Mouse (Mus musculus): Measurements from ENCODE around the gene Rnf212b. TPM values are rescaled to one million over a fixed set of nuclear protein-coding genes. Genes with fewer than 3 reads are reported as not detected.

The Rnf212b gene
- polyA plus RNA-seq, 1 experiment from 2014 or later, result not detected

DNA sequence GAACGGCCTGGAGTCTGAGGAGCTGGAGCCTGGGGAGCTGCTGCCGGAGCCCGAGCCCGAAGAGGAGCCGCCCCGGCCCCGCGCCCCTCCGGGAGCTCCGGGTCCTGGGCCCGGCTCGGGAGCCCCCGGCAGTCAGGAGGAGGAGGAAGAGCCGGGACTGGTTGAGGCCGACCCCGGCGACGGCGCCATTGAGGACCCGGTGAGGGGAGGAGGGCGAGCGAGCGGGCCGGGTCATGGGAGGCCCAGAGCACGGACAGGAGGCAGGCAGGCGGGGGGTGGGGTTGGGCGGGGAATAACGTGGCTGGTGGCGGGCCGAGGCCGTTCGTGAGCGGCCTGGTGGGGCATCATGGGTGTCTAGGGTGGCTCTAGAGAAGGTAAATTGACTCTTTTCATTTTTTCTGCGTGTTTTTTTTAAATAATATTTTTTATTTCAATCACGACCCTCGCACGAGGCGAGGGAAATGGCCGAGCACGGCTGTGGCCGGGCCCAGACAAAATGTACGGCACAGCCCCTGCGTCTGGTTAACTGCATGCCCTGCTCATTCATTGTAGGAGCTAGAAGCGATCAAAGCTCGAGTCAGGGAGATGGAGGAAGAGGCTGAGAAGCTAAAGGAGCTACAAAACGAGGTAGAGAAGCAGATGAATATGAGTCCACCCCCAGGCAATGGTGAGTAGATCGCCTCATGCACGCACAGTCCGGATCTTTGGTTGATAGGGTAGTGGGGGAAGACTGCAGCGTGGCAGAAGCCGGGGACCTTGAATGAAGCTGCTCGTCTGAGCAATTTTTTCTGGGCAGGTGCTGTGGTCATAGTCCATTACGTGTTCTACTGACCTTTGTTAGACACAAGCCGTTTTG is 80.6 kb downstream of the Rnf212b start:
- Histone ChIP-seq H3K4me3 (ENCODE audit: low read depth, low read length) (peak overlapping the region; percentile 95), H3K4me2 (ENCODE audit: low read length) (peak overlapping the region; percentile 81), H3K9ac (ENCODE audit: low read depth, low read length) (peak overlapping the region; percentile 99), H3K27me3 (ENCODE audit: control insufficient read depth, insufficient read depth, low read depth, low read length) (no peaks in the 10 kb centered on the region), H3K27ac (ENCODE audit: low read length) (peak overlapping the region; percentile 98), H3K9me3 (replicated peaks; ENCODE audit: control insufficient read depth, low read length, poor library complexity, severe bottlenecking) (no peaks in the 10 kb centered on the region), H3K4me1 (ENCODE audit: control insufficient read depth, insufficient read depth, low read length) (peaks cover 17% of the 10 kb centered on the region), H3K36me3 (ENCODE audit: control insufficient read depth, insufficient read depth, low read length) (peaks cover 17% of the 10 kb centered on the region)
- WGBS, result under 1% methylated on average over 47 of the region's 54 CpGs
- peak; percentile 61 for ATAC-seq

DNA sequence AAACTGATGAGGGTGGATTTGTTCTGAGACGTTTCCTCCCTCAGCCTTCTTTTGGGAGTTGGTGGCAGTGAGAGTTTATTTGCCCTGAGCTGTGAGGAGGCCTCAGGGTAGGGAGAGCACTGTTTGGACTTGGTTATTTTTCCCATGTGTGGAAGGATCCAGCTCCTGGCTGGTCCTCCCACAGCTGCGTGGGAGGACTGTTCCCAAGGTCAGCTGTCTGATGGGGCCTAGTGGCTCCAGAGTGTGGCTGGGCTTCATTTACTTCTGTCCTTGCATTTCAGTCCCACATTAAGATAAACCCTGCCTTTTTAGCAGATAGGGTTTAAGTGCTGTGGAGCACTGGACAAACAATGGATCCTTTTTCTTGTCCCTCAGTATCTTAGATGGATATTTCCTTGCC is 83.5 kb downstream of the Rnf212b start:
- H3K9ac ChIP-seq (ENCODE audit: low read depth, low read length), result no peak overlapping the region
- peaks cover 17% of the 10 kb centered on the region for H3K4me1 ChIP-seq (ENCODE audit: control insufficient read depth, insufficient read depth, low read length)
- no peak for ATAC-seq
- H3K36me3 ChIP-seq (ENCODE audit: control insufficient read depth, insufficient read depth, low read length), result peaks cover 17% of the 10 kb centered on the region
- no peak overlapping the region for H3K4me3 ChIP-seq (ENCODE audit: low read depth, low read length)
- H3K9me3 ChIP-seq (replicated peaks; ENCODE audit: control insufficient read depth, low read length, poor library complexity, severe bottlenecking), result no peaks in the 10 kb centered on the region
- no peak overlapping the region for H3K4me2 ChIP-seq (ENCODE audit: low read length)
- no peaks in the 10 kb centered on the region for H3K27me3 ChIP-seq (ENCODE audit: control insufficient read depth, insufficient read depth, low read depth, low read length)
- WGBS, result 68% methylated on average over 2 of the region's 2 CpGs
- no peak overlapping the region for H3K27ac ChIP-seq (ENCODE audit: low read length)

- 0% methylated on average over 3 of the region's 3 CpGs for WGBS
- no peaks in the 10 kb centered on the region for H3K9me3 ChIP-seq (replicated peaks; ENCODE audit: control insufficient read depth, low read length, poor library complexity, severe bottlenecking)
Observed at GRCm38 (mm10) chr14:54900383-54900782, 86.4 kb downstream of the Rnf212b start.

DNA sequence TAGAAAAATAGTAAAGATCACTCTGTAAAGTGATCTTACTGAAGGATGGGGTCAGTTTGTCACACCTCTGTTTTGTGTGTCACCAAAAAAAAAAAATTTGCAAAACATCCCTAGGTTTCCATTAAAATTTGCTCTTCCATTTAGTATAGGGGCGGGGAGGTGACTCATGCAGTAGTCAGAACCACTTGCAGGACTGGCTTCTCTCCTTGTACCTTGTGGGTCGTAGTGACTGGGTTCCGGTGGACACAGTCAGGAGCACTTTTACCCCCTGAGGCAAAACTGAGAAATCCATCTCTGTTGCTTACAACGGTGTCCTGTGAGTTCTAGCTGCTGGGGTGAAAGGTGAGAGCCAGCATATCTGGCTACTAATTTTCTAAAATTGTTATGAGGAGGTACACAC is 89.7 kb downstream of the Rnf212b start:
- H3K4me3 ChIP-seq (ENCODE audit: low read depth, low read length), result no peak overlapping the region
- ATAC-seq, result no peak
- no peaks in the 10 kb centered on the region for H3K4me1 ChIP-seq (ENCODE audit: control insufficient read depth, insufficient read depth, low read length)
- peaks cover 27% of the 10 kb centered on the region for H3K36me3 ChIP-seq (ENCODE audit: control insufficient read depth, insufficient read depth, low read length)
- 93% methylated on average over 4 of the region's 4 CpGs for WGBS
- H3K27ac ChIP-seq (ENCODE audit: low read length), result no peak overlapping the region
- H3K9me3 ChIP-seq (replicated peaks; ENCODE audit: control insufficient read depth, low read length, poor library complexity, severe bottlenecking), result no peaks in the 10 kb centered on the region
- H3K4me2 ChIP-seq (ENCODE audit: low read length), result no peak overlapping the region
- no peak overlapping the region for H3K9ac ChIP-seq (ENCODE audit: low read depth, low read length)
- H3K27me3 ChIP-seq (ENCODE audit: control insufficient read depth, insufficient read depth, low read depth, low read length), result no peaks in the 10 kb centered on the region

More at GRCm38 (mm10) chr14:54900383-54900782, 86.4 kb downstream of the Rnf212b start:
- ATAC-seq, result peak; percentile 43; the same call in 1 of the 2 replicates
- H3K4me1 ChIP-seq (ENCODE audit: control insufficient read depth, insufficient read depth, low read length), result peaks cover 11% of the 10 kb centered on the region
- no peaks in the 10 kb centered on the region for H3K27me3 ChIP-seq (ENCODE audit: control insufficient read depth, insufficient read depth, low read depth, low read length)
- no peak overlapping the region for H3K4me2 ChIP-seq (ENCODE audit: low read length)
- no peak overlapping the region for H3K4me3 ChIP-seq (ENCODE audit: low read depth, low read length)
- H3K9ac ChIP-seq (ENCODE audit: low read depth, low read length), result no peak overlapping the region
- peak overlapping the region; percentile 43; the same call in 1 of the 2 replicates for H3K27ac ChIP-seq (ENCODE audit: low read length)
- peaks cover 23% of the 10 kb centered on the region for H3K36me3 ChIP-seq (ENCODE audit: control insufficient read depth, insufficient read depth, low read length)

Other genes starting within 250 kb of the Rnf212b start
- 4.6 and 5.5 TPM in 2 replicates for gene Ajuba, start 236.6 kb upstream of the Rnf212b start, polyA plus RNA-seq (2015; fragmentation: Nextera tagmentation; extraction: Ambion mirVana)
- gene 4931414P19Rik, start 208.1 kb upstream of the Rnf212b start, polyA plus RNA-seq (2015; fragmentation: Nextera tagmentation; extraction: Ambion mirVana), result 5.2 and 5.6 TPM in 2 replicates
- 412 and 432 TPM in 2 replicates for gene Psmb5, start 196.1 kb upstream of the Rnf212b start, polyA plus RNA-seq (2015; fragmentation: Nextera tagmentation; extraction: Ambion mirVana)
- 0.06 TPM in 1 of 2 replicates, not detected in the other for gene Psmb11, start 192.7 kb upstream of the Rnf212b start, polyA plus RNA-seq (2015; fragmentation: Nextera tagmentation; extraction: Ambion mirVana)
- not detected in 2 replicates for gene Gm17606, start 173.2 kb upstream of the Rnf212b start, polyA plus RNA-seq (2015; fragmentation: Nextera tagmentation; extraction: Ambion mirVana)
- gene Cdh24, start 172.8 kb upstream of the Rnf212b start, polyA plus RNA-seq (2015; fragmentation: Nextera tagmentation; extraction: Ambion mirVana), result 9.6 and 11.2 TPM in 2 replicates
- gene 1700123O20Rik, start 127.9 kb upstream of the Rnf212b start, polyA plus RNA-seq (2015; fragmentation: Nextera tagmentation; extraction: Ambion mirVana), result 58.9 and 63.9 TPM in 2 replicates
- 108 and 123 TPM in 2 replicates for gene Acin1, start 127.2 kb upstream of the Rnf212b start, polyA plus RNA-seq (2015; fragmentation: Nextera tagmentation; extraction: Ambion mirVana)
- 0.15 and 0.29 TPM in 2 replicates for gene Gm29776, start 115.3 kb upstream of the Rnf212b start, polyA plus RNA-seq (2015; fragmentation: Nextera tagmentation; extraction: Ambion mirVana)
- not detected in 2 replicates for gene Cebpe, start 102.0 kb upstream of the Rnf212b start, polyA plus RNA-seq (2015; fragmentation: Nextera tagmentation; extraction: Ambion mirVana)
- 8.8 and 12.0 TPM in 2 replicates for gene Slc7a8, start 32.2 kb upstream of the Rnf212b start, polyA plus RNA-seq (2015; fragmentation: Nextera tagmentation; extraction: Ambion mirVana)
- gene Homez, start 56.8 kb downstream of the Rnf212b start, polyA plus RNA-seq (2015; fragmentation: Nextera tagmentation; extraction: Ambion mirVana), result 13.2 and 14.5 TPM in 2 replicates
- 2.3 and 3.4 TPM in 2 replicates for gene Ppp1r3e, start 63.4 kb downstream of the Rnf212b start, polyA plus RNA-seq (2015; fragmentation: Nextera tagmentation; extraction: Ambion mirVana)
- gene Bcl2l2, start 69.2 kb downstream of the Rnf212b start, polyA plus RNA-seq (2015; fragmentation: Nextera tagmentation; extraction: Ambion mirVana), result 3.9 and 4.1 TPM in 2 replicates
- gene Gm20521, start 69.3 kb downstream of the Rnf212b start, polyA plus RNA-seq (2015; fragmentation: Nextera tagmentation; extraction: Ambion mirVana), result not detected in 2 replicates
- gene Pabpn1, start 78.4 kb downstream of the Rnf212b start, polyA plus RNA-seq (2015; fragmentation: Nextera tagmentation; extraction: Ambion mirVana), result 150 and 163 TPM in 2 replicates
- 219 and 245 TPM in 2 replicates for gene Slc22a17, start 99.0 kb downstream of the Rnf212b start, polyA plus RNA-seq (2015; fragmentation: Nextera tagmentation; extraction: Ambion mirVana)
- 11.7 and 12.9 TPM in 2 replicates for gene Efs, start 112.0 kb downstream of the Rnf212b start, polyA plus RNA-seq (2015; fragmentation: Nextera tagmentation; extraction: Ambion mirVana)
- 0.46 and 0.51 TPM in 2 replicates for gene Il25, start 118.6 kb downstream of the Rnf212b start, polyA plus RNA-seq (2015; fragmentation: Nextera tagmentation; extraction: Ambion mirVana)
- 9.5 and 14.8 TPM in 2 replicates for gene Cmtm5, start 122.1 kb downstream of the Rnf212b start, polyA plus RNA-seq (2015; fragmentation: Nextera tagmentation; extraction: Ambion mirVana)
- gene Myh6, start 152.8 kb downstream of the Rnf212b start, polyA plus RNA-seq (2015; fragmentation: Nextera tagmentation; extraction: Ambion mirVana), result 1.3 and 2.9 TPM in 2 replicates
- not detected in 2 replicates for gene Gm17428, start 162.8 kb downstream of the Rnf212b start, polyA plus RNA-seq (2015; fragmentation: Nextera tagmentation; extraction: Ambion mirVana)
- gene Myh7, start 180.5 kb downstream of the Rnf212b start, polyA plus RNA-seq (2015; fragmentation: Nextera tagmentation; extraction: Ambion mirVana), result 7.7 and 8.9 TPM in 2 replicates
- 44.8 and 48.7 TPM in 2 replicates for gene Ngdn, start 201.3 kb downstream of the Rnf212b start, polyA plus RNA-seq (2015; fragmentation: Nextera tagmentation; extraction: Ambion mirVana)

All from midbrain, embryonic 16.5 days (tissue).